In the genomic region with DNA sequence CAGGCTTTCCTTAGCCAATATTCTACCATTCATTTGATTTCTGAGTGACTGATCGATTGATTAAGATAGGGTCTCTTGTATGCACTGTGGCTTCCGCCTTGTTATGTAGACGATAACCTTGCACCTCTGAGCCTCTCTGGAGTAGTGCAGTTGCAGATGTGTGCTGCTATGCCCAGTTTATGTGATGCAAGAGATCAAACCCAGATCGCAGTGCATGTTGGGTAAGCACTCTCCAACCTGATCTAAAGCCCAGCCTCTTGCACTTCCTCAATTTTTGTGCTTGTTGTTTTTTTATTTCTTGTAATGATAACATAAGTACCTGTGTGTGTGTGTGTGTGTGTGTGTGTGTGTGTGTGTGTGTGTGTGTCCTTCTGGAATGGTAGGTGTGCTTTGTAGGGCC, we compare ENCODE assay signal across 26 mouse cellular contexts. TPM values are rescaled to one million over a fixed set of nuclear protein-coding genes. Genes with fewer than 3 reads are reported as not detected.
DNase-seq lines count a peak whose midpoint lies in the region; ATAC-seq and TF ChIP-seq lines count a peak whose summit lies in the region.
"Had no signal": no experiment of that assay in that cellular context is flagged by ENCODE, and none has a peak within 500 bp of the region (broad histone marks: within the 10 kb centered on the region; RNA-seq: fewer than 3 reads in every experiment).

No protein-coding gene starts in this region.

- peak; percentile 52; a peak in 2 of 4 replicates for TF ChIP-seq POLR2A in MEL (IDR thresholded peaks at IDR 0.05; ENCODE audit: control insufficient read depth in 1 of 2, insufficient read depth in 1 of 2, low read depth in 1 of 2, low read length in 2 of 2, poor library complexity in 1 of 2)

- no peaks in the 10 kb centered on the region for H3K9me3 ChIP-seq in erythroblast, embryonic 14.5 days (ENCODE audit: control insufficient read depth, low read length)
- no peaks in the 10 kb centered on the region for H3K9me3 ChIP-seq in MEL (replicated peaks; ENCODE audit: insufficient read depth, low read length)
- no peaks in the 10 kb centered on the region for H3K9me3 ChIP-seq in limb, embryonic 10.5 days (replicated peaks)
- no peaks in the 10 kb centered on the region for H3K9me3 ChIP-seq in liver, embryonic 15.5 days (replicated peaks)
- H3K9me3 ChIP-seq in neural tube, embryonic 15.5 days (replicated peaks), result no peaks in the 10 kb centered on the region
- H3K9me3 ChIP-seq in forebrain, embryonic 11.5 days (ENCODE audit: control insufficient read depth, low read length), result no peaks in the 10 kb centered on the region
- H3K9me3 ChIP-seq: embryonic facial prominence, embryonic 10.5 days; forebrain, embryonic 15.5 days; G1E; heart, embryonic 15.5 days; hindbrain, embryonic 13.5 days; intestine, embryonic 15.5 days; limb, embryonic 12.5 days; lung, embryonic 15.5 days had no signal

- peak overlapping the region; percentile 73 for H3K4me2 ChIP-seq in liver, embryonic 15.5 days
- no peak overlapping the region for H3K4me2 ChIP-seq in neural tube, embryonic 15.5 days
- no peak overlapping the region for H3K4me2 ChIP-seq in forebrain, embryonic 11.5 days (ENCODE audit: low read depth, low read length, severe bottlenecking)
- H3K4me2 ChIP-seq: forebrain, embryonic 15.5 days; heart, embryonic 15.5 days; hindbrain, embryonic 13.5 days; intestine, embryonic 15.5 days; limb, embryonic 12.5 days; lung, embryonic 15.5 days had no signal

- H3K27me3 ChIP-seq in erythroblast, embryonic 14.5 days (ENCODE audit: control insufficient read depth), result no peaks in the 10 kb centered on the region; the same call in 1 of the 2 replicates
- no peaks in the 10 kb centered on the region for H3K27me3 ChIP-seq in MEL (ENCODE audit: control insufficient read depth in 1 of 2, insufficient read depth in 2 of 2, low read length in 2 of 2)
- H3K27me3 ChIP-seq in limb, embryonic 10.5 days (ENCODE audit: low read depth, poor library complexity, severe bottlenecking), result no peaks in the 10 kb centered on the region
- H3K27me3 ChIP-seq in liver, embryonic 15.5 days, result peaks cover 2% of the 10 kb centered on the region; the same call in 1 of the 2 replicates
- no peaks in the 10 kb centered on the region for H3K27me3 ChIP-seq in neural tube, embryonic 15.5 days (replicated peaks)
- no peaks in the 10 kb centered on the region for H3K27me3 ChIP-seq in forebrain, embryonic 11.5 days (ENCODE audit: control insufficient read depth, insufficient read depth, low read length)
- H3K27me3 ChIP-seq: forebrain, embryonic 15.5 days; heart, embryonic 15.5 days; hindbrain, embryonic 13.5 days; intestine, embryonic 15.5 days; limb, embryonic 12.5 days; lung, embryonic 15.5 days had no signal

- H3K79me2 ChIP-seq in MEL (ENCODE audit: control insufficient read depth, insufficient read depth, low read length, poor library complexity), result no peaks in the 10 kb centered on the region

- peak overlapping the region; percentile 67 for H3K9ac ChIP-seq in MEL (ENCODE audit: control insufficient read depth, low read depth, low read length, poor library complexity, severe bottlenecking)
- peak overlapping the region; percentile 58 for H3K9ac ChIP-seq in liver, embryonic 15.5 days
- no peak overlapping the region for H3K9ac ChIP-seq in neural tube, embryonic 15.5 days (replicated peaks)
- H3K9ac ChIP-seq in forebrain, embryonic 11.5 days (ENCODE audit: low read length), result no peak overlapping the region
- H3K9ac ChIP-seq: forebrain, embryonic 15.5 days; heart, embryonic 15.5 days; intestine, embryonic 15.5 days; limb, embryonic 12.5 days; lung, embryonic 15.5 days had no signal

- 88% methylated on average over 4 of the region's 4 CpGs for whole genome bisulfite sequencing in limb, embryonic 10.5 days
- WGBS in liver, embryonic 15.5 days (ENCODE audit: insufficient replicate concordance), result 64% methylated on average over 4 of the region's 4 CpGs
- 96% methylated on average over 4 of the region's 4 CpGs for WGBS in neural tube, embryonic 15.5 days
- WGBS in forebrain, embryonic 11.5 days, result 93% methylated on average over 4 of the region's 4 CpGs

- TF ChIP-seq RAD21 in MEL (IDR thresholded peaks at IDR 0.05; ENCODE audit: low read depth, low read length), result no peak

- peaks cover 44% of the 10 kb centered on the region for H3K4me1 ChIP-seq in erythroblast, embryonic 14.5 days (ENCODE audit: control insufficient read depth)
- H3K4me1 ChIP-seq in MEL (ENCODE audit: control insufficient read depth in 1 of 2, insufficient read depth in 2 of 2, low read length in 2 of 2), result peaks cover 3 to 10% of the 10 kb centered on the region in 2 experiments
- H3K4me1 ChIP-seq in limb, embryonic 10.5 days, result peaks cover 5% of the 10 kb centered on the region; the same call in 1 of the 2 replicates
- H3K4me1 ChIP-seq in liver, embryonic 15.5 days (replicated peaks), result peaks cover 40% of the 10 kb centered on the region
- H3K4me1 ChIP-seq in neural tube, embryonic 15.5 days, result peaks cover 5% of the 10 kb centered on the region; the same call in 1 of the 2 replicates
- no peaks in the 10 kb centered on the region for H3K4me1 ChIP-seq in forebrain, embryonic 11.5 days (replicated peaks; ENCODE audit: control insufficient read depth, insufficient read depth, low read length)
- H3K4me1 ChIP-seq: embryonic facial prominence, embryonic 10.5 days; forebrain, embryonic 15.5 days; limb, embryonic 12.5 days; lung, embryonic 15.5 days had no signal

- TF ChIP-seq CTCF in MEL (IDR thresholded peaks at IDR 0.05 in 2 of 3, conservative IDR thresholded peaks at IDR 0.05 in 1 of 3; ENCODE audit: control insufficient read depth in 1 of 3, insufficient read depth in 1 of 3, low read depth in 2 of 3, low read length in 3 of 3, poor library complexity in 1 of 3, severe bottlenecking in 1 of 3), result no peak

- H3K27ac ChIP-seq in MEL (ENCODE audit: control insufficient read depth, low read depth, low read length), result peak overlapping the region; percentile 90
- peak overlapping the region; percentile 50 for H3K27ac ChIP-seq in limb, embryonic 10.5 days
- peak overlapping the region; percentile 92 for H3K27ac ChIP-seq in liver, embryonic 15.5 days (replicated peaks)
- no peak overlapping the region for H3K27ac ChIP-seq in neural tube, embryonic 15.5 days (replicated peaks)
- H3K27ac ChIP-seq in forebrain, embryonic 11.5 days (ENCODE audit: low read depth, low read length), result no peak overlapping the region
- H3K27ac ChIP-seq: embryonic facial prominence, embryonic 10.5 days; forebrain, embryonic 15.5 days; heart, embryonic 15.5 days; hindbrain, embryonic 13.5 days; intestine, embryonic 15.5 days; kidney, postnatal 0 days; limb, embryonic 12.5 days; lung, embryonic 15.5 days; macrophage had no signal

- peak; percentile 49 to 75; a peak in 3 of 4 replicates for TF ChIP-seq EP300 in MEL (IDR thresholded peaks at IDR 0.05; ENCODE audit: low read depth in 1 of 2, low read length in 2 of 2)

- peak; percentile 92 for DNase-seq in MEL (ENCODE audit: low read depth, low spot score)
- DNase-seq in limb, embryonic 10.5 days (ENCODE audit: low spot score), result no peak
- DNase-seq in forebrain, embryonic 11.5 days (ENCODE audit: low spot score), result no peak
- DNase-seq in adrenal gland, postnatal 14 days, result no peak
- DNase-seq: adrenal gland, postnatal 36 days; cerebellum, adult 2 months; cerebellum, postnatal 36 days; heart, adult 18-20 months; midbrain, embryonic 14.5 days; right cerebral cortex, postnatal 25 days had no signal

- ATAC-seq in erythroblast, adult 5-6 weeks (replicated peaks; ENCODE audit: low FRiP score, poor library complexity, severe bottlenecking), result no peak
- peak; percentile 56 for ATAC-seq in liver, embryonic 15.5 days (ENCODE audit: insufficient read depth)
- no peak for ATAC-seq in neural tube, embryonic 15.5 days (ENCODE audit: low FRiP score)
- ATAC-seq in forebrain, embryonic 11.5 days (replicated peaks; ENCODE audit: low FRiP score), result no peak
- ATAC-seq: forebrain, embryonic 15.5 days had no signal

- no peaks in the 10 kb centered on the region; the same call in 1 of the 2 replicates for H3K36me3 ChIP-seq in erythroblast, embryonic 14.5 days (ENCODE audit: control insufficient read depth)
- H3K36me3 ChIP-seq in MEL (ENCODE audit: control insufficient read depth in 1 of 2, insufficient read depth in 2 of 2, low read length in 2 of 2), result peaks cover 0 to 8% of the 10 kb centered on the region in 2 experiments; a peak in 2 of 4 replicates
- H3K36me3 ChIP-seq in limb, embryonic 10.5 days, result no peaks in the 10 kb centered on the region
- no peaks in the 10 kb centered on the region for H3K36me3 ChIP-seq in liver, embryonic 15.5 days (replicated peaks)
- H3K36me3 ChIP-seq in neural tube, embryonic 15.5 days, result no peaks in the 10 kb centered on the region
- H3K36me3 ChIP-seq in forebrain, embryonic 11.5 days (ENCODE audit: control insufficient read depth, insufficient read depth, low read length), result no peaks in the 10 kb centered on the region
- H3K36me3 ChIP-seq: embryonic facial prominence, embryonic 10.5 days; forebrain, embryonic 15.5 days; G1E; heart, embryonic 15.5 days; hindbrain, embryonic 13.5 days; intestine, embryonic 15.5 days; limb, embryonic 12.5 days; lung, embryonic 15.5 days had no signal

- H3K4me3 ChIP-seq in erythroblast, embryonic 14.5 days (replicated peaks), result peak overlapping the region; percentile 51
- peak overlapping the region; percentile 27 to 33 for H3K4me3 ChIP-seq in MEL (ENCODE audit: control insufficient read depth in 1 of 2, insufficient read depth in 1 of 2, low read depth in 2 of 2, low read length in 2 of 2)
- no peak overlapping the region for H3K4me3 ChIP-seq in limb, embryonic 10.5 days
- peak overlapping the region; percentile 28 for H3K4me3 ChIP-seq in liver, embryonic 15.5 days (replicated peaks)
- H3K4me3 ChIP-seq in neural tube, embryonic 15.5 days (replicated peaks), result no peak overlapping the region
- H3K4me3 ChIP-seq in forebrain, embryonic 11.5 days (ENCODE audit: low read depth, low read length), result no peak overlapping the region
- H3K4me3 ChIP-seq: embryonic facial prominence, embryonic 10.5 days; forebrain, embryonic 15.5 days; heart, embryonic 15.5 days; hindbrain, embryonic 13.5 days; intestine, embryonic 15.5 days; limb, embryonic 12.5 days; lung, embryonic 15.5 days; myocyte had no signal

TF ChIP-seq in MEL, 35 proteins besides CTCF, POLR2A, EP300 and RAD21 (continues in another document):
- no peak for TF ChIP-seq CHD2 (IDR thresholded peaks at IDR 0.05; ENCODE audit: low read length)

RNA-seq across cellular contexts. Expression of gene Thbs4, which starts 51.7 kb away (rescaled TPM):
- not detected in 2 replicates for polyA plus RNA-seq in erythroblast, embryonic 14.5 days (2012)
- total RNA-seq in erythroblast, adult 5-6 weeks (2015; ENCODE audit: low replicate concordance), result not detected in 2 replicates
- total RNA-seq in erythroblast, adult 5-6 weeks (2017; ENCODE audit: low replicate concordance), result not detected in 2 replicates
- total RNA-seq in MEL (2012; rRNA removed), result not detected in 2 replicates
- not detected for polyA plus RNA-seq in MEL (2012; ENCODE audit: insufficient read depth in 1 of 2, insufficient read length in 2 of 2, low read depth in 1 of 2, low replicate concordance in 2 of 2, missing spikeins in 1 of 2)
- polyA plus RNA-seq in limb, embryonic 10.5 days (2016; fragmentation: Nextera tagmentation; extraction: Ambion mirVana), result 1.2 TPM in 2 replicates
- polyA plus RNA-seq in liver, embryonic 15.5 days (2015; fragmentation: Nextera tagmentation; extraction: Ambion mirVana), result 0.30 and 0.45 TPM in 2 replicates
- 2.6 and 3.4 TPM in 2 replicates for polyA plus RNA-seq in neural tube, embryonic 15.5 days (2015; fragmentation: Nextera tagmentation; extraction: Ambion mirVana)
- 1.8 and 2.0 TPM in 2 replicates for polyA plus RNA-seq in forebrain, embryonic 11.5 days (2014; fragmentation: Nextera tagmentation; extraction: Ambion mirVana)
- total RNA-seq in adrenal gland, postnatal 14 days (2021), result 1.7 and 3.0 TPM in 2 replicates
- total RNA-seq: G1E; neutrophil, adult 5-6 weeks had no signal
- polyA plus RNA-seq: G1E, macrophage, myocyte had no signal

Comparison
In these comparisons a context has a peak if more than half of its experiments do, and no peak if none do; other contexts are left out.
1. H3K4me3 ChIP-seq: peak in erythroblast, embryonic 14.5 days (single experiment), MEL (2 of 2) and liver, embryonic 15.5 days (single experiment); none in limb, embryonic 10.5 days (single experiment), neural tube, embryonic 15.5 days (single experiment) and forebrain, embryonic 11.5 days (single experiment).
2. H3K27ac ChIP-seq: peak in MEL (single experiment), limb, embryonic 10.5 days (single experiment) and liver, embryonic 15.5 days (single experiment); none in neural tube, embryonic 15.5 days (single experiment) and forebrain, embryonic 11.5 days (single experiment).
3. H3K9ac ChIP-seq: peak in MEL (single experiment) and liver, embryonic 15.5 days (single experiment); none in neural tube, embryonic 15.5 days (single experiment) and forebrain, embryonic 11.5 days (single experiment).